ENCODE assay signal across 13 mouse cellular contexts in the genomic region with DNA sequence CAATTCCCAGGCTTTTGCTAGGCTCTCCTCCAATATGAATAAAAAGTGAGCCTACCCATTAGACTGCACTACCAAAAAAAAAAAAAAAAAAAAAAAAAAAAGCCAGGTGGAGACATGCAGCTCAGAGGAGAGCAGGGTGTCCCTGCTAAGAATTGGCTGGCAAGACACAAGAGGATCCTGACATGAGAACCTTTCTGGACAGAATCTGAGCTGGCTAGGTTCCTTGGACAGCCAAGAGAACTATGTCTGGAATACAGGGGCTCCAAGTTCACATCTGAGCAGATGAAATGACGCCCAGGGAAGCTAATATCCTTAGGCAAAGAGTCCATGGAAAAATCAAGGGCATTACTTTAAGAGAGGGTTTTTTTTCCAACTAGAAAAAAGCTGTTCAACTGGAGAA. TPM values are rescaled to one million over a fixed set of nuclear protein-coding genes. Genes with fewer than 3 reads are reported as not detected.
"Had no signal": no experiment of that assay in that cellular context is flagged by ENCODE, and none has a peak within 500 bp of the region (broad histone marks: within the 10 kb centered on the region; RNA-seq: fewer than 3 reads in every experiment).

No protein-coding gene starts in this region.

- H3K36me3 ChIP-seq: limb, embryonic 13.5 days; midbrain, embryonic 12.5 days; neural tube, embryonic 13.5 days had no signal

- H3K4me3 ChIP-seq: limb, embryonic 13.5 days; midbrain, embryonic 12.5 days; neural tube, embryonic 13.5 days had no signal

- H3K9ac ChIP-seq: limb, embryonic 13.5 days; liver, embryonic 14.5 days; midbrain, embryonic 12.5 days; neural tube, embryonic 13.5 days had no signal

- H3K9me3 ChIP-seq: limb, embryonic 13.5 days; midbrain, embryonic 12.5 days; neural tube, embryonic 13.5 days had no signal

- DNase-seq: kidney, postnatal 14 days; left cerebral cortex, postnatal 4 days; lung, adult 18-20 months; retina, postnatal 1 day; thymus, adult 2 months; thymus, postnatal 25 days had no signal

- H3K4me1 ChIP-seq: limb, embryonic 13.5 days; midbrain, embryonic 12.5 days; neural tube, embryonic 13.5 days had no signal

- H3K27ac ChIP-seq: limb, embryonic 13.5 days; liver, embryonic 14.5 days; midbrain, embryonic 12.5 days; neural tube, embryonic 13.5 days; stomach, postnatal 0 days had no signal

- ATAC-seq: midbrain, embryonic 16.5 days had no signal

- H3K4me2 ChIP-seq: limb, embryonic 13.5 days; midbrain, embryonic 12.5 days; neural tube, embryonic 13.5 days had no signal

- H3K27me3 ChIP-seq: midbrain, embryonic 12.5 days; neural tube, embryonic 13.5 days had no signal

RNA-seq across cellular contexts. Expression of gene Ppargc1a, which starts 33.1 kb away (rescaled TPM):
- total RNA-seq: megakaryocyte-erythroid progenitor cell, adult 5-6 weeks had no signal
